Mouse (Mus musculus): ENCODE measurements around the gene S100a10.

The S100a10 gene

GRCm38 (mm10) chr3:93554981-93555877 lies at the start of gene S100a10:
Gene S100a10, plus strand, starts transcription at chr3:93555080.
- DNase-seq (ENCODE audit: low read depth) = peak; percentile 89

- DNase-seq (ENCODE audit: low read depth) = peak; percentile 97
Measured at GRCm38 (mm10) chr3:93505960-93506863, 48.7 kb upstream of the S100a10 start.

GRCm38 (mm10) chr3:93506881-93507325 lies 48.0 kb upstream of the S100a10 start:
- DNase-seq (ENCODE audit: low read depth) = peak; percentile 74

- DNase-seq (ENCODE audit: low read depth) = peak; percentile 50
Measured at GRCm38 (mm10) chr3:93509301-93509700, 45.6 kb upstream of the S100a10 start.

- no peak for DNase-seq (ENCODE audit: low read depth)
Measured at GRCm38 (mm10) chr3:93511036-93511435, 43.8 kb upstream of the S100a10 start.

- DNase-seq (ENCODE audit: low read depth) = no peak
Measured at GRCm38 (mm10) chr3:93511801-93512200, 43.1 kb upstream of the S100a10 start.

- no peak for DNase-seq (ENCODE audit: low read depth)
Measured at GRCm38 (mm10) chr3:93512386-93513101, 42.3 kb upstream of the S100a10 start.

GRCm38 (mm10) chr3:93514628-93515027 lies 40.3 kb upstream of the S100a10 start:
- peak; percentile 64 for DNase-seq (ENCODE audit: low read depth)

GRCm38 (mm10) chr3:93517343-93517742 lies 37.5 kb upstream of the S100a10 start:
- DNase-seq (ENCODE audit: low read depth) = no peak

GRCm38 (mm10) chr3:93519856-93520329 lies 35.0 kb upstream of the S100a10 start:
- DNase-seq (ENCODE audit: low read depth) = no peak

- peak; percentile 77 for DNase-seq (ENCODE audit: low read depth)
Measured at GRCm38 (mm10) chr3:93520330-93521193, 34.3 kb upstream of the S100a10 start, which contains the start of gene S100a11. Gene S100a11, plus strand, starts transcription at chr3:93520488.

GRCm38 (mm10) chr3:93521462-93522057 lies 33.3 kb upstream of the S100a10 start:
- DNase-seq (ENCODE audit: low read depth) = peak; percentile 54

GRCm38 (mm10) chr3:93522611-93523010 lies 32.3 kb upstream of the S100a10 start:
- peak; percentile 70 for DNase-seq (ENCODE audit: low read depth)

GRCm38 (mm10) chr3:93527300-93527699 lies 27.6 kb upstream of the S100a10 start:
- no peak for DNase-seq (ENCODE audit: low read depth)

GRCm38 (mm10) chr3:93528807-93529206 lies 26.1 kb upstream of the S100a10 start:
- no peak for DNase-seq (ENCODE audit: low read depth)

GRCm38 (mm10) chr3:93537068-93537576 lies 17.8 kb upstream of the S100a10 start:
- DNase-seq (ENCODE audit: low read depth) = no peak

- DNase-seq (ENCODE audit: low read depth) = no peak
Measured at GRCm38 (mm10) chr3:93538486-93538885, 16.4 kb upstream of the S100a10 start.

- no peak for DNase-seq (ENCODE audit: low read depth)
Measured at GRCm38 (mm10) chr3:93541501-93541900, 13.4 kb upstream of the S100a10 start.

GRCm38 (mm10) chr3:93544170-93544569 lies 10.7 kb upstream of the S100a10 start:
- peak; percentile 62 for DNase-seq (ENCODE audit: low read depth)

- peak; percentile 95 for DNase-seq (ENCODE audit: low read depth)
Measured at GRCm38 (mm10) chr3:93547099-93547648, 7.7 kb upstream of the S100a10 start.

Data from induced T-regulatory cell, adult 2 months (primary cell).